Mouse (Mus musculus) liver, postnatal 0 days (tissue): Measurements from ENCODE around the gene Akap8.

Experiments
- CTCF ChIP-seq: sonication (generic); IDR thresholded peaks from 2 replicates; pipeline ENCODE4 v1.5.1; 2016; ENCODE audit warnings: antibody characterized with exemption, low read depth
- EP300 ChIP-seq: IDR thresholded peaks from 2 replicates; pipeline ENCODE4 v1.6.1; 2016; ENCODE audit warnings: antibody characterized with exemption, low read depth, mild to moderate bottlenecking

DNA sequence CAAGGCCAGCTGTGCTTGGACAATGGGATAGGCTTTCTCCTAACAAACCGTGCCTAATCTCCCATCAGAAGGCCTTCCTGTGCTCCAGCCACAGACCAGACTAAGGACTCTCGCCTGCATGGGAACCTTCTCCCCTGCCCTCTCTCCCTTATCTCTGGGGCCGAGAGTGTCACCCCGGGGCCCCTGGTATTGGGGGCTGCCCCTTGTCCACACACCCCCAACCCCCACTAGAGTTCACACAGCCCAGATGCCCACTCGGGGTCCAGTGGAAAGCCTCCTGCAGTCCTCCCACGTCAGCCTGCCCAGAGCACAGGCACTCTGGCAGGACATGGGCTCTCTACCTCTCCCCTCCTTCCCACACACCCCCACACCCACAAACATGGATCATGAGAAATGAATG is 63.1 kb downstream of the Akap8 start:
- TF ChIP-seq CTCF (no peak), EP300 (no peak)
